Mouse (Mus musculus) heart, embryonic 11.5 days (tissue): ENCODE measurements around the gene Moxd2. TPM values are rescaled to one million over a fixed set of nuclear protein-coding genes. Genes with fewer than 3 reads are reported as not detected.

Source experiments
- polyA plus RNA-seq: library from polyadenylated mRNA; unstranded; fragments of >200 nt; fragmentation: Nextera tagmentation; extraction: Ambion mirVana; gene quantifications from 2 replicates; pipeline ENCODE4 v1.2.1, GENCODE M21; 2014

The Moxd2 gene
- polyA plus RNA-seq, 1 experiment from 2014 or later: not detected

Other genes starting within 250 kb of the Moxd2 start
- not detected in 2 replicates for gene Prss58, start 12.9 kb upstream of the Moxd2 start, polyA plus RNA-seq
- gene 1700074P13Rik, start 53.1 kb upstream of the Moxd2 start, polyA plus RNA-seq: not detected in 2 replicates
- not detected in 2 replicates for gene Gm4744, start 64.4 kb upstream of the Moxd2 start, polyA plus RNA-seq
- not detected in 2 replicates for gene 1810009J06Rik, start 77.3 kb upstream of the Moxd2 start, polyA plus RNA-seq
- 0.19 TPM in 1 of 2 replicates, not detected in the other for gene Gm2663, start 112.0 kb upstream of the Moxd2 start, polyA plus RNA-seq
- gene 2210010C04Rik, start 148.0 kb upstream of the Moxd2 start, polyA plus RNA-seq: not detected in 2 replicates